Mouse (Mus musculus) kidney, postnatal 0 days (tissue): ENCODE data around the gene Khnyn. TPM values are rescaled to one million over a fixed set of nuclear protein-coding genes. Genes with fewer than 3 reads are reported as not detected.

Source experiments
- ATAC-seq: fragments of 200-750 bp; cut with Nextera tagmentation; replicated peaks from 2 replicates; pipeline ENCODE4 v1.8.0; 2017; ENCODE audit warnings: low read depth, moderate number of reproducible peaks, moderate TSS enrichment, moderate library complexity; ENCODE audit not compliant: low FRiP score
- DNase-seq: peaks from one replicate; pipeline ENCODE4 v3.0.0-alpha.2; 2016; ENCODE audit warnings: low spot score
- H3K27ac ChIP-seq: fragments of 300-500 bp; sonication (generic); 2 replicates; pipeline ENCODE4 v1.5.1; 2014; ENCODE audit warnings: mild to moderate bottlenecking
- H3K27me3 ChIP-seq: fragments of 300-500 bp; sonication (generic); 2 replicates; pipeline ENCODE4 v1.6.1; 2014; ENCODE audit warnings: low read length, mixed read lengths; ENCODE audit not compliant: insufficient read depth
- H3K36me3 ChIP-seq: fragments of 300-500 bp; sonication (generic); 2 replicates; pipeline ENCODE4 v1.6.1; 2014; ENCODE audit warnings: low read length, mixed read lengths; ENCODE audit not compliant: insufficient read depth
- H3K4me1 ChIP-seq: fragments of 300-500 bp; sonication (generic); replicated peaks from 2 replicates; pipeline ENCODE4 v1.6.1; 2014; ENCODE audit warnings: antibody characterized with exemption, low read length, mixed read lengths; ENCODE audit not compliant: insufficient read depth
- H3K4me2 ChIP-seq: fragments of 300-500 bp; sonication (generic); 2 replicates; pipeline ENCODE4 v1.6.1; 2014; ENCODE audit warnings: mild to moderate bottlenecking, low read length, moderate library complexity, mixed read lengths
- H3K4me3 ChIP-seq: fragments of 300-500 bp; sonication (generic); replicated peaks from 2 replicates; pipeline ENCODE4 v1.5.1; 2014; ENCODE audit warnings: low read depth, low read length
- H3K9ac ChIP-seq: fragments of 300-500 bp; sonication (generic); 2 replicates; pipeline ENCODE4 v1.6.1; 2014; ENCODE audit warnings: low read depth, low read length
- H3K9me3 ChIP-seq: fragments of 300-500 bp; sonication (generic); replicated peaks from 2 replicates; pipeline ENCODE4 v1.6.1; 2016; ENCODE audit warnings: low read length, inconsistent platforms, mixed read lengths
- CTCF ChIP-seq: IDR thresholded peaks from 2 replicates; pipeline ENCODE4 v1.5.1; 2016; ENCODE audit warnings: antibody characterized with exemption, low read depth, mild to moderate bottlenecking, moderate library complexity
- WGBS: fragments of 180-500 bp; shearing (Covaris S2); extraction: QIAGEN DNeasy Blood & Tissue Kit; methylation state at CpG from one replicate; pipeline ENCODE4 v1.1.7; 2014; 5-methylcytosine and 5-hydroxymethylcytosine counted together
- polyA plus RNA-seq: library from polyadenylated mRNA; unstranded; fragments of >200 nt; fragmentation: Nextera tagmentation; extraction: Ambion mirVana; gene quantifications from 2 replicates; pipeline ENCODE4 v1.2.1, GENCODE M21; 2015

The Khnyn gene
- polyA plus RNA-seq, 1 experiment from 2014 or later: 8.1 TPM

GRCm38 (mm10) chr14:55899701-55900413 lies 15.1 kb downstream of the Khnyn start, which contains the start of gene Sdr39u1:
Gene Sdr39u1 (minus strand): TSS chr14:55900293.
- no peak; the same call in 1 of the 2 replicates for TF ChIP-seq CTCF

GRCm38 (mm10) chr14:55900414-55900755 lies 15.6 kb downstream of the Khnyn start:
- H3K4me1 ChIP-seq: 0 out of 2 replicates have a peak, but pooled peaks cover 4% of the 10 kb centered on the region
- no peak for TF ChIP-seq CTCF
- H3K4me3 ChIP-seq: peak overlapping the region; percentile 49
- H3K27me3 ChIP-seq: no peaks in the 10 kb centered on the region
- 4% methylated on average over 12 of the region's 12 CpGs for WGBS
- H3K4me2 ChIP-seq: peak overlapping the region; percentile 87
- no peaks in the 10 kb centered on the region for H3K9me3 ChIP-seq
- ATAC-seq: peak; percentile 34; the same call in 1 of the 2 replicates
- DNase-seq: no peak
- H3K36me3 ChIP-seq: peaks cover 14% of the 10 kb centered on the region; the same call in 1 of the 2 replicates
- peak overlapping the region; percentile 83 for H3K9ac ChIP-seq
- peak overlapping the region; percentile 90 for H3K27ac ChIP-seq

More at GRCm38 (mm10) chr14:55899701-55900413, 15.1 kb downstream of the Khnyn start, which contains the start of gene Sdr39u1:
- Histone ChIP-seq H3K9ac (peak within 1 kb of the TSS; percentile 83), H3K9me3 (no peaks in the 10 kb centered on the region), H3K4me3 (peak within 1 kb of the TSS; percentile 49), H3K27ac (peak within 1 kb of the TSS; percentile 90), H3K4me1 (0 out of 2 replicates have a peak, but pooled peaks cover 4% of the 10 kb centered on the region), H3K36me3 (peaks cover 19% of the 10 kb centered on the region), H3K27me3 (no peaks in the 10 kb centered on the region), H3K4me2 (peak within 1 kb of the TSS; percentile 87)
- ATAC-seq (peak; percentile 95), DNase-seq (peak; percentile 95)
- WGBS: 1% methylated on average over 39 of the region's 39 CpGs

GRCm38 (mm10) chr14:55905518-55905917 lies 20.8 kb downstream of the Khnyn start:
- WGBS: 18% methylated on average over 1 of the region's 1 CpGs

GRCm38 (mm10) chr14:55913406-55913805 lies 28.7 kb downstream of the Khnyn start:
- WGBS: 32% methylated on average over 4 of the region's 4 CpGs
- no peaks in the 10 kb centered on the region for H3K4me1 ChIP-seq
- no peaks in the 10 kb centered on the region for H3K36me3 ChIP-seq
- no peaks in the 10 kb centered on the region for H3K27me3 ChIP-seq
- H3K9ac ChIP-seq: no peak overlapping the region
- no peak overlapping the region for H3K27ac ChIP-seq
- ATAC-seq (no peak), DNase-seq (no peak)
- no peaks in the 10 kb centered on the region for H3K9me3 ChIP-seq
- TF ChIP-seq CTCF: no peak
- H3K4me2 ChIP-seq: no peak overlapping the region
- H3K4me3 ChIP-seq: no peak overlapping the region

More at GRCm38 (mm10) chr14:55905518-55905917, 20.8 kb downstream of the Khnyn start:
- Histone ChIP-seq H3K4me2 (no peak overlapping the region), H3K27ac (no peak overlapping the region), H3K9me3 (no peaks in the 10 kb centered on the region), H3K4me1 (no peaks in the 10 kb centered on the region), H3K36me3 (no peaks in the 10 kb centered on the region), H3K4me3 (no peak overlapping the region), H3K9ac (no peak overlapping the region), H3K27me3 (no peaks in the 10 kb centered on the region)
- TF ChIP-seq CTCF: peak; percentile 63
- DNase-seq (peak; percentile 48), ATAC-seq (no peak)

GRCm38 (mm10) chr14:55918240-55919082 lies 33.7 kb downstream of the Khnyn start:
- Histone ChIP-seq H3K27me3 (no peaks in the 10 kb centered on the region), H3K27ac (no peak overlapping the region), H3K4me1 (no peaks in the 10 kb centered on the region), H3K36me3 (no peaks in the 10 kb centered on the region), H3K4me2 (no peak overlapping the region), H3K9ac (no peak overlapping the region), H3K9me3 (no peaks in the 10 kb centered on the region), H3K4me3 (no peak overlapping the region)
- peak; percentile 69 for ATAC-seq
- 36% methylated on average over 14 of the region's 14 CpGs for WGBS
- DNase-seq: peak; percentile 96
- TF ChIP-seq CTCF: peak; percentile 95
